Mouse (Mus musculus) limb, embryonic 12.5 days (tissue): Measurements from ENCODE around the gene Glyctk. TPM values are rescaled to one million over a fixed set of nuclear protein-coding genes. Genes with fewer than 3 reads are reported as not detected.
A peak's percentile ranks its signal among the peaks of the same experiment; 100 is the strongest.

Experiments
- ATAC-seq: fragments of 200-750 bp; cut with Nextera tagmentation; 2 replicates; pipeline ENCODE4 v1.8.0; 2017; ENCODE audit warnings: low read depth, moderate TSS enrichment; ENCODE audit not compliant: insufficient number of reproducible peaks, insufficient read depth, low FRiP score, low TSS enrichment
- H3K27ac ChIP-seq: fragments of 300-500 bp; sonication (generic); 2 replicates; pipeline ENCODE4 v1.5.1; 2016; ENCODE audit warnings: mild to moderate bottlenecking, moderate library complexity
- H3K27me3 ChIP-seq: fragments of 300-500 bp; sonication (generic); 2 replicates; pipeline ENCODE4 v1.6.1; 2016; ENCODE audit warnings: mild to moderate bottlenecking, moderate library complexity
- H3K36me3 ChIP-seq: fragments of 300-500 bp; sonication (generic); 2 replicates; pipeline ENCODE4 v1.6.1; 2016; ENCODE audit warnings: mild to moderate bottlenecking, moderate library complexity
- H3K4me1 ChIP-seq: fragments of 300-500 bp; sonication (generic); replicated peaks from 2 replicates; pipeline ENCODE4 v1.6.1; 2016
- H3K4me2 ChIP-seq: fragments of 300-500 bp; sonication (generic); 2 replicates; pipeline ENCODE4 v1.6.1; 2016; ENCODE audit warnings: mild to moderate bottlenecking, moderate library complexity
- H3K4me3 ChIP-seq: fragments of 300-500 bp; sonication (generic); replicated peaks from 2 replicates; pipeline ENCODE4 v1.5.1; 2016; ENCODE audit warnings: mild to moderate bottlenecking
- H3K9ac ChIP-seq: fragments of 300-500 bp; sonication (generic); replicated peaks from 2 replicates; pipeline ENCODE4 v1.6.1; 2016; ENCODE audit warnings: mild to moderate bottlenecking, moderate library complexity
- H3K9me3 ChIP-seq: fragments of 300-500 bp; sonication (generic); 2 replicates; pipeline ENCODE4 v1.6.1; 2016; ENCODE audit warnings: mild to moderate bottlenecking, moderate library complexity
- WGBS: fragments of 180-500 bp; shearing (Covaris S2); methylation state at CpG from one replicate; pipeline ENCODE4 v1.1.7; 2016; 5-methylcytosine and 5-hydroxymethylcytosine counted together
- polyA plus RNA-seq: library from polyadenylated mRNA; unstranded; fragments of >200 nt; fragmentation: Nextera tagmentation; extraction: Ambion mirVana; gene quantifications from 2 replicates; pipeline ENCODE4 v1.2.1, GENCODE M21; 2016

Gene Glyctk
- 2.8 and 3.1 TPM in 2 replicates for polyA plus RNA-seq

DNA sequence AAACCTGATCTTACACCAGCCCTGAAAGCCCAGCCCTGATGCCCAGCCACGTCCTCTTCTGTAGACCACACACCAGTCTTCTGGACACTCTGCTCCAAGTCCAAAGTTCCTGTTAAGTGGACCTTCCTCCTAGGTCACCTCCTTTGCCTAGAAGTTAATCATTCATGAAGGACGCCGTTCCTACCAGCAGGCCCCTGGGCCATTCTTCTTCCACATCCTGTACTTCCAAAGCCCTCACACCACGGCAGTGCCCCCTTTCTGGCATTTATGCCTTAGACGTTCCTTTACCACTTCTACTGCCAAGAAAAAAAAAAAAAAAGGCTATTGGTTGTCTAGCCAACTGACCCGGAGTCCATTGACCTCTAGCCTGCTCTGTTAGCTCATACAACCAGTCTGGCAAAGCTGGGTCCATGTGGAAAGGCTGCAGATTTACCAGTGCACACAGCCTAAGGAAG, at the start of gene Glyctk:
Gene Glyctk (minus strand): TSS at position 102 of the 455 bp plus-strand sequence.
- ATAC-seq, result no peak

DNA sequence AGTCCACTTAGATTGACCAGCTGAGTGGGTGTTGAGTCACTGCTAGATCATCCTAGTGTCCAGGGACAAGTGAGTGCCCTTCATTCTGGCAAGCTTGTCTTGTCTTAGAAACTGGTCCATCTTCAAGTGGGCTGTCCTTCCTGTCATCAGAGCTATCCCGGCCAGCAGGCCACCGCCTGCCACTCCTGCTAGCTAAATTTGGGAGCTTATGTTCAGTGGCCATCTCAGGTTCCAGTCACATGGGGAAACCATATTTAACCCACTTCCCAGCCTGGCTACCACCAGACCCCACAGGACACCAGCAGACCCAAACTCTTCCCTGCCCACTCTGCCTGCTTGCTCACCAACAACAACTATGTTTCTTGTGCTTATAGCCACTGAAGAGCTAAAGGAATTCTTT, 48.6 kb upstream of the Glyctk start:
- Histone ChIP-seq H3K36me3 (peaks cover 31% of the 10 kb centered on the region), H3K4me2 (no peak overlapping the region), H3K9ac (no peak overlapping the region), H3K4me3 (no peak overlapping the region), H3K27ac (no peak overlapping the region), H3K4me1 (peaks cover 21% of the 10 kb centered on the region), H3K27me3 (no peaks in the 10 kb centered on the region), H3K9me3 (no peaks in the 10 kb centered on the region)
- no peak for ATAC-seq
- WGBS, result 90% methylated on average over 2 of the region's 2 CpGs

More for the DNA sequence above, at the start of gene Glyctk:
- no peaks in the 10 kb centered on the region for H3K9me3 ChIP-seq
- H3K27me3 ChIP-seq, result peaks cover 14% of the 10 kb centered on the region
- no peak within 1 kb of the TSS for H3K27ac ChIP-seq
- no peak within 1 kb of the TSS for H3K9ac ChIP-seq
- H3K4me1 ChIP-seq, result 0 out of 2 replicates have a peak, but pooled peaks cover 2% of the 10 kb centered on the region
- WGBS, result 84% methylated on average over 6 of the region's 6 CpGs
- H3K4me3 ChIP-seq, result no peak within 1 kb of the TSS
- no peak within 1 kb of the TSS for H3K4me2 ChIP-seq
- no peaks in the 10 kb centered on the region for H3K36me3 ChIP-seq

DNA sequence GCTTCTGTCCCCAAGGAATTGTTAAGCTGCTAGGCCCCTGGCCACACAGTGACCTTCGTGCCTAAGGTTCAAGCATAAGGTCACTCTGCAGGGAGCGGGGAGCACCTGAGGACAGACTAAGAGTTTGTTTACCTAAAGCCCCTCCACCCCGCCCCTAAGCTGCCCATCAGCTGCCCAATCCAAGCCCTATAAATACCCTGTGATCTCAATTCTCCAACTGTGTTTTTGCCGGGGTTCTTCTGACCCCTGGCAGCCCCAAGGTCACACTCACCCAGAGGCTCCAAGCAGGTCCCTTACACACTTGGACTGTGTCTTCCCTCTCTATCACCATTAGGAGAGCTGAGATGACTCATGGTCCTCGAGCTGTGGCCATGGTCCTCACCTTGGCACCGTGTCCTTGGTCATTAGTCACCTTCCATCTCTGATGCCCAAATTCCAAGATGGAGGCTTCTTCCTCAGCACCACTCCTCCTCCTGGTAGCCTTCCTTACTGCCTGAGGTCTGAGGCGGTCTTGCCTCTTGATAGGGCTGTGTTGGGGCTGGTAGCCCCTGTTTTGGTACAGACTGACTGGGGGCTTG, 47.9 kb upstream of the Glyctk start:
- Histone ChIP-seq H3K9ac (no peak overlapping the region), H3K9me3 (no peaks in the 10 kb centered on the region), H3K36me3 (peaks cover 31% of the 10 kb centered on the region), H3K4me1 (peaks cover 16% of the 10 kb centered on the region), H3K27me3 (no peaks in the 10 kb centered on the region), H3K4me3 (no peak overlapping the region), H3K27ac (no peak overlapping the region), H3K4me2 (no peak overlapping the region)
- no peak for ATAC-seq
- WGBS, result 76% methylated on average over 7 of the region's 7 CpGs

DNA sequence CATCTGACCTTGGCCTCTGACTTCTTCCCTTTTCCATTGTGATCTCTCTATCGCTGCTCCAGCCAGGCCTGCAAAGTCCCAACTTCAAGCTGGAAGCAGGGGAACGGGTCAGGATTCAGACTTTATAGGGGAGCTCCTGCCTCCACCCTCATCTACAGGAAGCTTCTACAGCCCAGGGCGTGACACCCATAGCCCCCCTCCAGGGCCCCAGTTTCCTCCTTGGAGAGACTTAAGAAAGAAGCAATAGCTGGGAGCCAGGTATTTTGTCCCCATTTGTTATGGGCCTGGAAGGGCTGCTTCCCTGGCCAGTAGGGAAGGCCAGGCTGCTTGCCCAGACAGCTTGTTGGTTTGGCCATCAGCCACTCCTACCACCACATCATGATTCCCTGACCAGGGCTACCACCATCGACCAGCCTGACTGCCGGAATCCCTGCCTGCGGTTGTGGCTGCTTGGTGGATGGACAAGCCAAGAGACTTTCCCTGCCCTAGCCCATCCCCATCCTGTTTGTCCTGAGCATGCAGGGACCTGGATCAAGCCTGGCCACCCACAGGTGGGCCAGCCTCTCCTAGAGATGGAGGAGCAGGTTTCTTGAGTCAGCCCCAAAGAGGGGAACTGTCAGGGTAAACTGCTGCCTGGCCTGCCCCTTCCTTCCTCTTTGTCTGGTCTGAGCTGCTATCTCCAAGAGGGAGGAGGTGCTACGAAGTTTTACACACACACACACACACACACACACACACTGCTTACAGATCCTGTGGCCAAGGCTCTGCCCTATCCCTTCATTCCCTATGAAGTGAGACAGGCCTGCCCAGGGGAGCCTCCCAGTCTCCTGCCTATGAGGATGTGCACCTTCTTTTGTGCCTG, 46.3 kb upstream of the Glyctk start:
- ATAC-seq, result no peak
- Histone ChIP-seq H3K36me3 (peaks cover 21% of the 10 kb centered on the region), H3K9me3 (no peaks in the 10 kb centered on the region), H3K27ac (no peak overlapping the region), H3K27me3 (no peaks in the 10 kb centered on the region), H3K4me2 (peak overlapping the region; percentile 54), H3K9ac (peak overlapping the region; percentile 31; the same call in 1 of the 2 replicates), H3K4me3 (peak overlapping the region; percentile 57), H3K4me1 (peaks cover 21% of the 10 kb centered on the region)
- WGBS, result 74% methylated on average over 7 of the region's 7 CpGs

DNA sequence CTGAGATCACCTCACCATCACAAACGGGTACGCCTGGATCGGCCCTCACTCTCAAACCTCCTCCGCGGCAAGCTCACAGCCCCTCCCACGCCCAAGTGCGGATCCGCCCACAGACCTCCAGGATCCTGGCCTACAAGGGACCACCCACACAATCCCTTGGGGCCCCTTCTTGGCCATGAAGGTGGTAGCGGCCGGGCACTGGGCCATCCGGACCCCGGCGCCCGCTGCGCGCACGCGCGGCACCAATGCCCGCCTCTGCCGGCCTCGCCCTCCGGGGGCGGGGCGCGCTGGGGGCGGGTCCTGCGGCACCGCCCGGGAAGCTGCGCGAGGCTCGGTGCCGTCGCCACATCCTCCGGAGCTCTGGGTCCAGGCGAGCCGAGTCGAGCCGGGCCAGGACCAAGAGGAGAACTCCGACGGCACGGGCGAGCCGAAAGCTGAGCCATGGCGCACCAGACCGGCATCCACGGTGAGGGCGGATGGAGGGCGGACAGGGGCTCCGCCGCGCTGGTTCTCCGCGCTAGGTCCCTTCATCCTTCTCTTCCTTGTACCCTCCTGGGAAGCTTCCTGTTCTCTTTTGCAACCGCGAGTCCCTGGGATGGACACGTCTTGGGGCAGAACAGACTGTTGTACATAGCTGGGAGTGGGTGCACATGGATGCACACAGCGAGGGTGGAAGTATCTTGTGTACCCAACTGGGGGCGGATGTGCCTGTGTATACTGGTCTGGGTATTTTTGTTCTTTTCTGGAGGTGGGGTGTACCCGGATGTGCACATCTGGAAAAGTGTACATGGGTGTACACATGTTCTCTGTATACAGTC, 45.1 kb upstream of the Glyctk start, which contains the start of gene Twf2:
Gene Twf2 (plus strand): TSS at position 290 of the 818 bp plus-strand sequence.
- peak within 1 kb of the TSS; percentile 57 for H3K4me3 ChIP-seq
- peak within 1 kb of the TSS; percentile 62; the same call in 1 of the 2 replicates for H3K27ac ChIP-seq
- H3K27me3 ChIP-seq, result no peaks in the 10 kb centered on the region
- H3K9ac ChIP-seq, result peak within 1 kb of the TSS; percentile 70
- 1% methylated on average over 61 of the region's 61 CpGs for WGBS
- peak; percentile 76 for ATAC-seq
- no peaks in the 10 kb centered on the region for H3K9me3 ChIP-seq
- peaks cover 27% of the 10 kb centered on the region for H3K4me1 ChIP-seq
- H3K36me3 ChIP-seq, result peaks cover 11% of the 10 kb centered on the region
- peak within 1 kb of the TSS; percentile 54 for H3K4me2 ChIP-seq

DNA sequence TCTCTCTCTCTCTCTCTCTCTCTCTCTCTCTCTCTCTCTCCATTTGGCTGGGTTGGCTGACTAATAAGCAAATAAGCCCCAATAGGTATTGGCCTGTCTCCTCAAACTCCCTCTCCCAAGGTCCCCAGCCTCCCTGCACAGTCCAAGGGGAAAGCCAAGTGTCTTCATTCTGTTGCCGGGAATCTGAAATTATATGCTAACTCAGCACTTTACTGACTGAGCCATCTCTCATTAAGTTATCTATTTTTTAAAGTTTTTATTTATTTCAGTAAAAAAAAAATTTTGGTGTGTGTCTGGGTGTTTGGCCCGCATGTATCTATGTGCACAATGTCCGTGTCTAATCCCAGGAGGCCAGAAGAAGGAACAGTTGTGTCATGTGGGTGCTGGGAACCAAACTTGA, 44.0 kb upstream of the Glyctk start:
- no peak overlapping the region for H3K9ac ChIP-seq
- H3K4me3 ChIP-seq, result peak overlapping the region; percentile 57; the same call in 1 of the 2 replicates
- H3K27me3 ChIP-seq, result no peaks in the 10 kb centered on the region
- peaks cover 3% of the 10 kb centered on the region; the same call in 1 of the 2 replicates for H3K36me3 ChIP-seq
- peak overlapping the region; percentile 54 for H3K4me2 ChIP-seq
- 78% methylated on average over 3 of the region's 3 CpGs for WGBS
- ATAC-seq, result no peak
- no peaks in the 10 kb centered on the region for H3K9me3 ChIP-seq
- H3K4me1 ChIP-seq, result peaks cover 38% of the 10 kb centered on the region
- peak overlapping the region; percentile 62; the same call in 1 of the 2 replicates for H3K27ac ChIP-seq

DNA sequence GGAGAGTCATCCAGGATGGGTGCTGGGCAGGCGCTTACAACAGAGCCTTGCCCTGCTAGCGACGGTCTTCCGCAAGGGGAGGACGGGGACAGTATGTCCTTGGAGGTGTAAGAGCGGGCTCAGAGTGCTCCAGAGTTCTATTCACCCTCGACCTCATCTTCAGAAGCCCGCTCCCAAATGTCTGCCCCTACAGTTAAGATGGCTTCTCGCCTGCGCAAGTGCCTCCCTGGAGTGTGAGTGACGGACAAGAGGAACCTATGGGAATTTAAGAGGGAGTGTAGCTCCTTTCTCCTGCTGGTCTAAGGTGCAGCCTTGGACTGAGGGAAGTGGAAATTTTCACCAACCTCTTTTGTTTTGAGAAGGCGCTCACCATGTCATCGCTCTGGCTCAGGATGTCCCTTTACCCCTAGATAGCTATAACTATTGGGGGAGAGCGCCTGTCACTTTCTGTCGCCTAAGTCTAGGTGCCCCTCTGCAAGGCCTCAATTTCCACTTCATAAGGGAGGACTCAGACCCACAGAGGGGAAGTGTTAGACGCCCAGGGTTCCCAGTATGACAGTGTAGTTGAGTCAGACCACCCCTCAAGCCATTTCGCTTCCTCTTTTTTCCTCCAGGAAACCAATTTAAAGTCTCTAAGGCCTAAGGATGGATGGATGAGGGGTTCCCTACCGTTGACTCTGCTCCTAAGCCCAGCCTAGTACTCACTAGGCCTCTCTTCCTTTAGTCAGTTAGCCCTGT, 41.8 kb upstream of the Glyctk start, which contains the start of gene Ppm1m:
Gene Ppm1m (minus strand): TSS at position 212 of the 738 bp plus-strand sequence.
- no peaks in the 10 kb centered on the region for H3K9me3 ChIP-seq
- ATAC-seq, result peak; percentile 1; the same call in 1 of the 2 replicates
- 0 out of 2 replicates have a peak within 1 kb of the TSS, but pooled peaks have one; percentile 41 for H3K27ac ChIP-seq
- WGBS, result 45% methylated on average over 18 of the region's 18 CpGs
- H3K4me3 ChIP-seq, result peak within 1 kb of the TSS; percentile 73
- H3K4me2 ChIP-seq, result peak within 1 kb of the TSS; percentile 67
- H3K27me3 ChIP-seq, result no peaks in the 10 kb centered on the region
- H3K4me1 ChIP-seq, result peaks cover 38% of the 10 kb centered on the region
- H3K9ac ChIP-seq, result peak within 1 kb of the TSS; percentile 79
- peaks cover 20% of the 10 kb centered on the region for H3K36me3 ChIP-seq

DNA sequence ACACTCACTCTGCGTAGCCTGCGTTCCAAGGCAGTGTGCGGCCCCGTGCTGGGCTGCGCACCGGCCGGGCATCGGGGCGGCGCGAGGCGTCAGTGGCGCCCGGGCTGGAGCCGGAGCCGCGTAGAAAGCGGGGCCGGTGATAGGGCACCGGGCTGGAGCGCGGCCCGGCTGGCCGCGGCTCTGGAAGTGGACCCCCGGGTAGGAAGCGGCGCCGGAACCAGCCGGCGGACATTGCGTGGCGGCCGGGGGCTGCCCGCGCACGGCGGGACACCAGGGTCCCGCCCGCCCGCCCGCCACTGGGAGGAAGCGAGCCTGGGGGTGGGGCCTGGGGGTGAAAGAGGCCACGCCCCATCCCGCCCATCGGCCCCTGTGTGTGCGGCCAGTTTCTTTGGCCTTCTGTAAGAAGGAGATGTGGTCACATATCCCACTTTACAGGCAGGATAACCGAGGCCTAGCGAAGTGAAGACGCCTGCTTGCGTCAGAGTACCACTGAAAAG, 41.1 kb upstream of the Glyctk start:
- Histone ChIP-seq H3K4me2 (peak overlapping the region; percentile 67), H3K4me1 (peaks cover 34% of the 10 kb centered on the region), H3K4me3 (peak overlapping the region; percentile 73), H3K27ac (0 out of 2 replicates have a peak overlapping the region, but pooled peaks have one; percentile 41), H3K27me3 (no peaks in the 10 kb centered on the region), H3K9me3 (no peaks in the 10 kb centered on the region), H3K36me3 (peaks cover 27% of the 10 kb centered on the region), H3K9ac (peak overlapping the region; percentile 79)
- ATAC-seq, result peak; percentile 48
- under 1% methylated on average over 47 of the region's 51 CpGs for whole genome bisulfite sequencing

DNA sequence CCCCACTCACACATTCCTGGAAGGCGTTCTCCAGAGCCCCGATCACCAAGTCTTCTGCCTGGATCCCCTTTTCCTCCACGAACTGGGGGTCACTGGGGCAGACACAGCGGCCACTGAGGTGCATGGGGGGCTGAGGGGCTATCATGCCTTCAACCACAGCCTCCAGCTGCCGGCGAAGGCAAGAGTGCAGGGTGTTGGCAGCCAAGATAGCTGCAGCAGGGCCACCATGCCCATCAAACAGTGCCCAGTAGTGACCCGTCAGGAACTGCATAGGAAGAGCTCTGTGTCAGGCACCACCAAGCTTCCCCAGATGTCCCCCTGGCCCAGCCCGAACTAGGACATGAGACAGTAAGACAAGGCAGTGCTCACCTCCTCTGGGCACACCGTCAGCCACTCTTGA, 39.8 kb upstream of the Glyctk start:
- peak overlapping the region; percentile 67 for H3K4me2 ChIP-seq
- peak overlapping the region; percentile 37; the same call in 1 of the 2 replicates for H3K9ac ChIP-seq

More for the DNA sequence above, 39.8 kb upstream of the Glyctk start:
- Histone ChIP-seq H3K36me3 (peaks cover 38% of the 10 kb centered on the region), H3K9me3 (no peaks in the 10 kb centered on the region), H3K4me1 (peaks cover 28% of the 10 kb centered on the region), H3K27me3 (no peaks in the 10 kb centered on the region), H3K27ac (no peak overlapping the region), H3K4me3 (peak overlapping the region; percentile 73)
- 89% methylated on average over 9 of the region's 9 CpGs for WGBS
- ATAC-seq, result no peak
